Mouse (Mus musculus): ENCODE results near the gene Ccdc180. TPM values are rescaled to one million over a fixed set of nuclear protein-coding genes. Genes with fewer than 3 reads are reported as not detected.
A peak's percentile ranks its signal among the peaks of the same experiment; 100 is the strongest.

The Ccdc180 gene
- polyA plus RNA-seq, 1 experiment from 2014 or later, result 1.4 TPM

- 2% methylated on average over 29 of the region's 51 CpGs for WGBS
- no peaks in the 10 kb centered on the region for H3K27me3 ChIP-seq (replicated peaks; ENCODE audit: insufficient read depth, low read length)
- H3K36me3 ChIP-seq (ENCODE audit: insufficient read depth, low read length), result no peaks in the 10 kb centered on the region
- H3K9ac ChIP-seq (replicated peaks; ENCODE audit: low read depth), result peak overlapping the region; percentile 75
- peaks cover 13% of the 10 kb centered on the region; the same call in 1 of the 2 replicates for H3K4me1 ChIP-seq (ENCODE audit: insufficient read depth, low read depth, low read length)
- peak overlapping the region; percentile 81 for H3K4me2 ChIP-seq (replicated peaks; ENCODE audit: low read depth, low read length)
- H3K27ac ChIP-seq (ENCODE audit: low read length), result peak overlapping the region; percentile 92
- H3K4me3 ChIP-seq (ENCODE audit: low read depth, low read length), result peak overlapping the region; percentile 95
- ATAC-seq, result peak; percentile 98
- peak; percentile 97 for DNase-seq (ENCODE audit: low spot score)
- TF ChIP-seq CTCF (IDR thresholded peaks at IDR 0.05) (peak; percentile 93), EP300 (IDR thresholded peaks at IDR 0.05) (no peak)
- H3K9me3 ChIP-seq (ENCODE audit: low read length), result no peaks in the 10 kb centered on the region
These were observed 81.8 kb downstream of the Ccdc180 start for GRCm38 (mm10) chr4:45971806-45972447.

GRCm38 (mm10) chr4:45972448-45972854 lies 82.3 kb downstream of the Ccdc180 start:
- H3K9ac ChIP-seq (replicated peaks; ENCODE audit: low read depth), result peak overlapping the region; percentile 75
- H3K4me1 ChIP-seq (ENCODE audit: insufficient read depth, low read depth, low read length), result peaks cover 13% of the 10 kb centered on the region; the same call in 1 of the 2 replicates
- DNase-seq (ENCODE audit: low spot score), result peak; percentile 79
- H3K9me3 ChIP-seq (ENCODE audit: low read length), result no peaks in the 10 kb centered on the region
- peak overlapping the region; percentile 81 for H3K4me2 ChIP-seq (replicated peaks; ENCODE audit: low read depth, low read length)
- TF ChIP-seq CTCF (IDR thresholded peaks at IDR 0.05) (peak; percentile 15; the same call in 1 of the 2 replicates), EP300 (IDR thresholded peaks at IDR 0.05) (no peak)
- no peaks in the 10 kb centered on the region for H3K36me3 ChIP-seq (ENCODE audit: insufficient read depth, low read length)
- peak; percentile 88 for ATAC-seq
- peak overlapping the region; percentile 95 for H3K4me3 ChIP-seq (ENCODE audit: low read depth, low read length)
- WGBS, result under 1% methylated on average over 45 of the region's 53 CpGs
- peak overlapping the region; percentile 92 for H3K27ac ChIP-seq (ENCODE audit: low read length)
- no peaks in the 10 kb centered on the region for H3K27me3 ChIP-seq (replicated peaks; ENCODE audit: insufficient read depth, low read length)

- peak overlapping the region; percentile 95 for H3K4me3 ChIP-seq (ENCODE audit: low read depth, low read length)
- peak overlapping the region; percentile 75 for H3K9ac ChIP-seq (replicated peaks; ENCODE audit: low read depth)
- no peaks in the 10 kb centered on the region for H3K9me3 ChIP-seq (ENCODE audit: low read length)
- WGBS, result 34% methylated on average over 9 of the region's 9 CpGs
- DNase-seq (ENCODE audit: low spot score) (no peak), ATAC-seq (no peak)
- TF ChIP-seq EP300 (IDR thresholded peaks at IDR 0.05) (no peak), CTCF (IDR thresholded peaks at IDR 0.05) (no peak)
- H3K4me1 ChIP-seq (ENCODE audit: insufficient read depth, low read depth, low read length), result peaks cover 13% of the 10 kb centered on the region; the same call in 1 of the 2 replicates
- H3K4me2 ChIP-seq (replicated peaks; ENCODE audit: low read depth, low read length), result peak overlapping the region; percentile 81
- H3K27ac ChIP-seq (ENCODE audit: low read length), result peak overlapping the region; percentile 92
- no peaks in the 10 kb centered on the region for H3K36me3 ChIP-seq (ENCODE audit: insufficient read depth, low read length)
- no peaks in the 10 kb centered on the region for H3K27me3 ChIP-seq (replicated peaks; ENCODE audit: insufficient read depth, low read length)
These were observed 82.8 kb downstream of the Ccdc180 start for GRCm38 (mm10) chr4:45972951-45973350.

DNA sequence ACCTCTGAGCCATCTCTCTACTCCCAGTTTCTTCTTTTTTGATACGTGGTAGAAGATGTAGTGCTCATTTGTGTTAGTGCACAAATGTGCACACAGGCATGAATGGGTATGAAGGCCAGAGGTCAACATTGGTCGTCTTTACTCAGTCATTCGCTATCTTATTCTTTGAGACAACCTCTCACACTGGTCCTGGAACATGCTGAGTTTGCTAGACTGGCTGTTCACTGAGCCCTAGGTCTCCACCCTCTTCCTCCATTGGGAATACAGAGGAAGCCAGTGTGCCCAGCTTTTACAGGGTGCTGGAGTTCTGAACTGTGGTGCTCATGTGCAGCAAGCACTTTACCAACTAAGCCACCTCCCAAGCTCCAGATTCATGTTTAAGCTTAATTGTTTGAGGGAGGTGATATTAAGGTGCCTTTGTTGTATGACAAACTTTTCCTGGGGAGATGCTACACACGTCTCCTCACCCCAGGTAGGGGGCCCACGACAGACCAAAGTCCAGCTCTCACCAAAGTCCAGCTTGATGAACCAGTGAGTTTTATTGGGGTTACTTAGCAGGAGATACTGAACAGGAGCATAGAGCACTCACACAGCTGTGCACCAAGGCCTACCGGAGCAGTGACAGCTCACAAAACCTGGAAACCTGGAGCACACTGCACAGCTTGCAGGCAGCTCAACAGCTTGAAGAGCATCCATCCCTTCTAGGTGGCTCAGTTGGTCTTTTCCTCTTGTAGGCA lies 87.0 kb downstream of the Ccdc180 start:
- no peak for TF ChIP-seq EP300 (IDR thresholded peaks at IDR 0.05)
- TF ChIP-seq CTCF (IDR thresholded peaks at IDR 0.05), result no peak
- no peaks in the 10 kb centered on the region for H3K27me3 ChIP-seq (replicated peaks; ENCODE audit: insufficient read depth, low read length)
- H3K36me3 ChIP-seq (ENCODE audit: insufficient read depth, low read length), result no peaks in the 10 kb centered on the region
- DNase-seq (ENCODE audit: low spot score) (no peak), ATAC-seq (no peak)
- no peak overlapping the region for H3K9ac ChIP-seq (replicated peaks; ENCODE audit: low read depth)
- H3K4me3 ChIP-seq (ENCODE audit: low read depth, low read length), result no peak overlapping the region
- 82% methylated on average over 6 of the region's 6 CpGs for WGBS
- no peaks in the 10 kb centered on the region for H3K9me3 ChIP-seq (ENCODE audit: low read length)
- H3K4me2 ChIP-seq (replicated peaks; ENCODE audit: low read depth, low read length), result no peak overlapping the region
- no peak overlapping the region for H3K27ac ChIP-seq (ENCODE audit: low read length)
- peaks cover 7% of the 10 kb centered on the region; the same call in 1 of the 2 replicates for H3K4me1 ChIP-seq (ENCODE audit: insufficient read depth, low read depth, low read length)

- no peak for TF ChIP-seq EP300 (IDR thresholded peaks at IDR 0.05)
- no peak for TF ChIP-seq CTCF (IDR thresholded peaks at IDR 0.05)
- Histone ChIP-seq H3K4me3 (ENCODE audit: low read depth, low read length) (no peak overlapping the region), H3K9me3 (ENCODE audit: low read length) (no peaks in the 10 kb centered on the region), H3K36me3 (ENCODE audit: insufficient read depth, low read length) (no peaks in the 10 kb centered on the region), H3K4me2 (replicated peaks; ENCODE audit: low read depth, low read length) (no peak overlapping the region), H3K27ac (ENCODE audit: low read length) (no peak overlapping the region), H3K27me3 (replicated peaks; ENCODE audit: insufficient read depth, low read length) (no peaks in the 10 kb centered on the region), H3K9ac (replicated peaks; ENCODE audit: low read depth) (no peak overlapping the region), H3K4me1 (ENCODE audit: insufficient read depth, low read depth, low read length) (no peaks in the 10 kb centered on the region)
- WGBS, result 32% methylated on average over 2 of the region's 2 CpGs
- ATAC-seq, result no peak
- DNase-seq (ENCODE audit: low spot score), result no peak
These were observed 89.8 kb downstream of the Ccdc180 start for GRCm38 (mm10) chr4:45979916-45980315.

DNA sequence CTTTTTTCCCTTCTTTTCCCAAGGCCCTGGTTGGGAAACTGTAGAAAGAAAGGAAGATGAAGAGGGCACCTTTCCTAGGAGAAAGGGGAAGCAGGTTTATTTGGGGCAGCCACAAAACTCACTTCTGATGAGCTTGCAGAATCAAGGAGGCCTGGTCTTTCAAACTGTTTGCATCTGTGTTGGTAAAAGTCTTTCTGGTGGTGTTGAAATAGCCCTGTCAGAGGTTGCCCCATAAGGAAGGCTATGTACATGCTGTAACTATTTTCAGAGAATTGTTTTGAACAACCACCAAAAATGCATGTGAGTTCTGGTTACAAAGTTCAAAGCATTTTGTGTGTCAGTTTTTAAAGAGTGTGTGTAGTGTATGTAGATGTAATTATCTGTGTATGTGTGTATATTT lies 91.0 kb downstream of the Ccdc180 start:
- Histone ChIP-seq H3K36me3 (ENCODE audit: insufficient read depth, low read length) (no peaks in the 10 kb centered on the region), H3K4me2 (replicated peaks; ENCODE audit: low read depth, low read length) (no peak overlapping the region), H3K4me1 (ENCODE audit: insufficient read depth, low read depth, low read length) (no peaks in the 10 kb centered on the region), H3K4me3 (ENCODE audit: low read depth, low read length) (no peak overlapping the region), H3K27ac (ENCODE audit: low read length) (no peak overlapping the region), H3K9ac (replicated peaks; ENCODE audit: low read depth) (no peak overlapping the region), H3K27me3 (replicated peaks; ENCODE audit: insufficient read depth, low read length) (no peaks in the 10 kb centered on the region), H3K9me3 (ENCODE audit: low read length) (no peaks in the 10 kb centered on the region)
- TF ChIP-seq CTCF (IDR thresholded peaks at IDR 0.05) (no peak), EP300 (IDR thresholded peaks at IDR 0.05) (peak; percentile 37; the same call in 1 of the 2 replicates)
- peak; percentile 53; the same call in 1 of the 2 replicates for ATAC-seq
- DNase-seq (ENCODE audit: low spot score), result peak; percentile 66

Measured in lung, postnatal 0 days (tissue).